Mouse (Mus musculus) stomach, embryonic 14.5 days (tissue): ENCODE measurements at regions not wholly inside any gene's neighbourhood (a gene's known extent, or its start where the extent isn't known, plus 50 kb on each side); places are given as distances from the start of the nearest gene placed in this dataset.

Experiments used
- ATAC-seq: fragments of 200-750 bp; cut with Nextera tagmentation; 2 replicates; pipeline ENCODE4 v1.8.0; 2017; ENCODE audit warnings: low read depth, moderate TSS enrichment; ENCODE audit not compliant: insufficient number of reproducible peaks, insufficient read depth, low FRiP score
- H3K27ac ChIP-seq: fragments of 300-500 bp; sonication (generic); 2 replicates; pipeline ENCODE4 v1.5.1; 2014; ENCODE audit warnings: mild to moderate bottlenecking, low read length, moderate library complexity, mixed read lengths
- H3K27me3 ChIP-seq: fragments of 300-500 bp; sonication (generic); 2 replicates; pipeline ENCODE4 v1.6.1; 2014; ENCODE audit warnings: low read length, control low read depth, mixed read lengths; ENCODE audit not compliant: control insufficient read depth, insufficient read depth
- H3K36me3 ChIP-seq: fragments of 300-500 bp; sonication (generic); 2 replicates; pipeline ENCODE4 v1.6.1; 2014; ENCODE audit warnings: mild to moderate bottlenecking, control low read depth, low read length, moderate library complexity, mixed read lengths; ENCODE audit not compliant: control insufficient read depth, insufficient read depth
- H3K4me1 ChIP-seq: fragments of 300-500 bp; sonication (generic); 2 replicates; pipeline ENCODE4 v1.6.1; 2014; ENCODE audit warnings: low read length, control low read depth, mixed read lengths; ENCODE audit not compliant: control insufficient read depth, insufficient read depth
- H3K4me2 ChIP-seq: fragments of 300-500 bp; sonication (generic); replicated peaks from 2 replicates; pipeline ENCODE4 v1.6.1; 2014; ENCODE audit warnings: low read depth, low read length, control low read depth
- H3K4me3 ChIP-seq: fragments of 300-500 bp; sonication (generic); 2 replicates; pipeline ENCODE4 v1.5.1; 2014; ENCODE audit warnings: low read depth, low read length, control low read depth
- H3K9ac ChIP-seq: fragments of 300-500 bp; sonication (generic); replicated peaks from 2 replicates; pipeline ENCODE4 v1.6.1; 2014; ENCODE audit warnings: low read depth, mild to moderate bottlenecking, control low read depth, low read length, moderate library complexity, mixed read lengths
- H3K9me3 ChIP-seq: fragments of 300-500 bp; sonication (generic); 2 replicates; pipeline ENCODE4 v1.6.1; 2016; ENCODE audit warnings: low read depth, low read length, control low read depth; ENCODE audit not compliant: control insufficient read depth
- WGBS: fragments of 180-500 bp; shearing (Covaris S2); extraction: QIAGEN DNeasy Blood & Tissue Kit; methylation state at CpG from one replicate; pipeline ENCODE4 v1.1.7; 2014; 5-methylcytosine and 5-hydroxymethylcytosine counted together

GRCm38 (mm10) chr19:14225061-14225696 is 311.8 kb downstream of the Olfr1505 start:
- no peak overlapping the region for H3K27ac ChIP-seq

DNA sequence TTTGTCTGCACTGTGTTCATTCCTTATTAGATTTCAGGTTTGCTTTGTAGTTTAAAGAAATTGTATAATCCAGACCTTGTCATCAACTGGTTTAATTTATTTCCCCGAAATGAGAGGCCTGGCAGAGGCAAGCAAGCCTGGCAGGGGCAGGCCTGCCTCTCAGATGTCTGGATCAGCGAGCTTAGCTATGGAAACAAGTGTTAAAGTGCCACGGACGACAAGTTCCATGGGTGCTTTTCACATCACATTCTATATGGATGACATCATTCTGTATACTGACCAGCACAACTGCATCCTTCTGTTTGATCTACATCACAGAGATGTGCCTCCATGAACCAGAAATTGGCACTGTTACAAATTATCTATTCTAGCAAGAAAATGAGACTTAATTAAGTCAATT is 312.5 kb downstream of the Olfr1505 start:
- Histone ChIP-seq H3K4me3 (no peak overlapping the region), H3K9me3 (no peaks in the 10 kb centered on the region), H3K9ac (no peak overlapping the region), H3K4me2 (no peak overlapping the region), H3K27ac (no peak overlapping the region), H3K4me1 (no peaks in the 10 kb centered on the region), H3K27me3 (no peaks in the 10 kb centered on the region), H3K36me3 (no peaks in the 10 kb centered on the region)
- ATAC-seq = no peak
- WGBS = 45% methylated on average over 4 of the region's 4 CpGs

More at GRCm38 (mm10) chr19:14225061-14225696, 311.8 kb downstream of the Olfr1505 start:
- Histone ChIP-seq H3K4me3 (no peak overlapping the region), H3K4me1 (no peaks in the 10 kb centered on the region), H3K4me2 (no peak overlapping the region), H3K9me3 (no peaks in the 10 kb centered on the region), H3K36me3 (no peaks in the 10 kb centered on the region), H3K9ac (no peak overlapping the region), H3K27me3 (no peaks in the 10 kb centered on the region)
- WGBS = 69% methylated on average over 6 of the region's 6 CpGs
- no peak for ATAC-seq

DNA sequence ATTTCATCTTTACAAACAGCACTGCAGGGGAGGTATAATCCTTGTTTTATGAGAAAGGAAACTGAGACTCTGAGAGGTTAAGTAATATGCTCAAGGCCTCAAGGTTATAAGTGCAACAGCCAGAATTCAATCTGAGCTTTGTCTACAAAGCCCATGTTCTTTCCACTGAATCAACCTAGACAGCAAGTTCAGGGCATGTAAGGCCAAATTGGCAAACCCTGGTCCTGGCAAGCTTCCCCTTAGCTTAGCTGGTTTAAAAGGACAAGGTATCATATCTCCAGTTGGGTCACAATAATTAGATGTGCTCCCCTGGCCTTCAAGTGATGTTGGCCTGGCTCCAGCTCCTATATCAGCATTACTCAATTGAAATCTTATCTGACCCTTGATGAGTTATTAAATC is 313.2 kb downstream of the Olfr1505 start:
- Histone ChIP-seq H3K4me3 (no peak overlapping the region), H3K27me3 (no peaks in the 10 kb centered on the region), H3K36me3 (no peaks in the 10 kb centered on the region), H3K9me3 (no peaks in the 10 kb centered on the region), H3K4me1 (no peaks in the 10 kb centered on the region), H3K4me2 (no peak overlapping the region), H3K27ac (no peak overlapping the region), H3K9ac (no peak overlapping the region)
- no peak for ATAC-seq

GRCm38 (mm10) chr19:14243565-14243964 is 330.2 kb downstream of the Olfr1505 start:
- ATAC-seq = no peak
- H3K27ac ChIP-seq = no peak overlapping the region
- H3K4me2 ChIP-seq = no peak overlapping the region
- H3K36me3 ChIP-seq = no peaks in the 10 kb centered on the region
- 63% methylated on average over 5 of the region's 5 CpGs for whole genome bisulfite sequencing
- no peaks in the 10 kb centered on the region for H3K9me3 ChIP-seq
- H3K4me1 ChIP-seq = 0 out of 2 replicates have a peak, but pooled peaks cover 3% of the 10 kb centered on the region
- H3K4me3 ChIP-seq = no peak overlapping the region
- H3K27me3 ChIP-seq = no peaks in the 10 kb centered on the region
- no peak overlapping the region for H3K9ac ChIP-seq

DNA sequence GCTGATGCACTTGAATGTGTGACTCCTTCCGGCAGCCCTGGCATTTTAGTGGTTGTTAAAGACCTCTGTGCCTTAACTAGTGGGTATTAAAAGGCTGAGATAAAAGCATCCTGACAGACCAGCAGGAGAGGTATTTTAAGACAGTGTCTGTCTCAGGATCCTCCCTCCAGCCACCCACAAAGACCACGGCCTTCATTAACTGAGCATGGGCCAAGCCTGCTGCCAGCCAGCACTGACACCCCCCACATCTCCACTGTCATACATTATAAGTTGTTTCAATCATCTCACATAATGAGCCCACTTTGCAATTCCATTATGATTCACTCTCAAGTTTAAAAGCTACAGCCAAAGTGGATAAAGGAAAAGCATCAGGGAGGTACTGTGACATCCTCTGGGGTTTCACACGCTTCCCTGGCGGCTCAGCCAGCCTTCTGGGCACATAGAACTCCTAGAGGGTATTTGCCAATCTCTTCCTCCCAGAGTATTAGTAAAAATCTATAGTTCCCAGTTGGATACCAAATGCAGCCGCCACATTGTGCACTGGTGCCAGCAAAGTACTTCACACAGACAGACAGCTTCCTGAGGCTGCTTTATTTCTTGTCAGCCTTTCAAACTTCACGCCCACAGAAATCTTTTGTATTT is 333.8 kb downstream of the Olfr1505 start:
- Histone ChIP-seq H3K9ac (no peak overlapping the region), H3K36me3 (no peaks in the 10 kb centered on the region), H3K27ac (no peak overlapping the region), H3K4me3 (no peak overlapping the region), H3K4me1 (no peaks in the 10 kb centered on the region), H3K9me3 (no peaks in the 10 kb centered on the region), H3K4me2 (no peak overlapping the region), H3K27me3 (no peaks in the 10 kb centered on the region)
- WGBS = 75% methylated on average over 6 of the region's 6 CpGs
- no peak for ATAC-seq

- Histone ChIP-seq H3K27me3 (no peaks in the 10 kb centered on the region), H3K9ac (no peak overlapping the region), H3K4me3 (no peak overlapping the region), H3K4me1 (no peaks in the 10 kb centered on the region), H3K27ac (no peak overlapping the region), H3K4me2 (no peak overlapping the region), H3K36me3 (no peaks in the 10 kb centered on the region), H3K9me3 (no peaks in the 10 kb centered on the region)
- WGBS = 66% methylated on average over 1 of the region's 1 CpGs
- no peak for ATAC-seq
Measured at GRCm38 (mm10) chr19:14247979-14248378, 334.6 kb downstream of the Olfr1505 start.

GRCm38 (mm10) chr19:14258621-14259051 is 339.2 kb downstream of the Tle4 start:
- H3K9me3 ChIP-seq = no peaks in the 10 kb centered on the region
- no peak for ATAC-seq
- H3K27me3 ChIP-seq = no peaks in the 10 kb centered on the region
- no peak overlapping the region for H3K4me3 ChIP-seq
- no peak overlapping the region for H3K27ac ChIP-seq
- 66% methylated on average over 5 of the region's 5 CpGs for WGBS
- no peaks in the 10 kb centered on the region for H3K4me1 ChIP-seq
- no peaks in the 10 kb centered on the region for H3K36me3 ChIP-seq
- no peak overlapping the region for H3K4me2 ChIP-seq
- H3K9ac ChIP-seq = no peak overlapping the region

DNA sequence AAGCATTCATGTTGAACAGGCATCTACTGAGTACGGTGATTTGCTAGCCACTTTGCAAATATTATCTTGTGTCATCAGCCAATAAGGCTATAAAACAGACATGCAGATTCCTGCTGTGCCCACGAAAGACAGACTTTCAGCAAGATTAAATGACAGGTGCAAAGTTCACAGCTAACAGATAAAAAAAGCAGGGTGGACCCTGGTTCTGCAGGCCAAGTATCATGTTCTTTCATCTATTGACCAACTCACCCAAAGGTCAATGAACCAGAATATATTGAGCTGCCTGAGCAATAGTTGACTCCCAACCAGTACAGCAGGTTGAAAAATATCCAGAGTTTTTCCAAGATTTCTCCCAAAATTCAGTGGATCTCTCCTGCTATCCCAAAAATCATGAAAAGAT is 338.6 kb downstream of the Tle4 start:
- Histone ChIP-seq H3K27ac (no peak overlapping the region), H3K9me3 (no peaks in the 10 kb centered on the region), H3K27me3 (no peaks in the 10 kb centered on the region), H3K36me3 (no peaks in the 10 kb centered on the region), H3K4me2 (no peak overlapping the region), H3K4me3 (no peak overlapping the region), H3K4me1 (no peaks in the 10 kb centered on the region), H3K9ac (no peak overlapping the region)
- 56% methylated on average over 2 of the region's 2 CpGs for WGBS
- ATAC-seq = no peak

GRCm38 (mm10) chr19:14289331-14289737 is 308.5 kb downstream of the Tle4 start:
- no peak overlapping the region for H3K9ac ChIP-seq
- ATAC-seq = peak; percentile 63; the same call in 1 of the 2 replicates
- no peaks in the 10 kb centered on the region for H3K36me3 ChIP-seq
- no peak overlapping the region for H3K4me2 ChIP-seq
- no peaks in the 10 kb centered on the region for H3K4me1 ChIP-seq
- no peaks in the 10 kb centered on the region for H3K27me3 ChIP-seq
- H3K9me3 ChIP-seq = no peaks in the 10 kb centered on the region
- no peak overlapping the region for H3K27ac ChIP-seq
- H3K4me3 ChIP-seq = no peak overlapping the region
- 53% methylated on average over 1 of the region's 1 CpGs for WGBS
